Mouse (Mus musculus): ENCODE measurements around the gene B3galt2. TPM values are rescaled to one million over a fixed set of nuclear protein-coding genes. Genes with fewer than 3 reads are reported as not detected.
A peak's percentile ranks its signal among the peaks of the same experiment; 100 is the strongest.

Gene B3galt2
- total and polyA plus RNA-seq, 2 experiments from 2014 or later, result 8.1 to 25.6 TPM

GRCm38 (mm10) chr1:143702141-143702740 lies 61.8 kb downstream of the B3galt2 start:
- ATAC-seq, result peak; percentile 57
- WGBS, result 2% methylated on average over 41 of the region's 48 CpGs
- H3K4me1 ChIP-seq (ENCODE audit: insufficient read depth), result no peaks in the 10 kb centered on the region; the same call in 1 of the 2 replicates
- H3K27me3 ChIP-seq (ENCODE audit: insufficient read depth, low read length), result no peaks in the 10 kb centered on the region
- H3K27ac ChIP-seq (ENCODE audit: low read depth, low read length), result peak overlapping the region; percentile 95
- H3K9ac ChIP-seq, result peak overlapping the region; percentile 85
- DNase-seq, result peak; percentile 62
- peak overlapping the region; percentile 91 for H3K4me3 ChIP-seq (ENCODE audit: low read depth, low read length)
- peaks cover under 1% of the 10 kb centered on the region; the same call in 1 of the 2 replicates for H3K36me3 ChIP-seq (ENCODE audit: insufficient read depth)
- no peak; the same call in 1 of the 2 replicates for TF ChIP-seq CTCF (IDR thresholded peaks at IDR 0.05; ENCODE audit: low read depth)
- peak overlapping the region; percentile 68 for H3K4me2 ChIP-seq (ENCODE audit: low read depth)
- H3K9me3 ChIP-seq (ENCODE audit: low read length), result no peaks in the 10 kb centered on the region

GRCm38 (mm10) chr1:143702741-143703262 lies 62.3 kb downstream of the B3galt2 start, which contains the start of gene Cdc73:
TSS of gene Cdc73 (minus strand) at chr1:143702893.
- Histone ChIP-seq H3K9me3 (ENCODE audit: low read length) (no peaks in the 10 kb centered on the region), H3K9ac (peak within 1 kb of the TSS; percentile 85), H3K27me3 (ENCODE audit: insufficient read depth, low read length) (no peaks in the 10 kb centered on the region), H3K4me1 (ENCODE audit: insufficient read depth) (no peaks in the 10 kb centered on the region; the same call in 1 of the 2 replicates), H3K27ac (ENCODE audit: low read depth, low read length) (peak within 1 kb of the TSS; percentile 95), H3K36me3 (ENCODE audit: insufficient read depth) (no peaks in the 10 kb centered on the region), H3K4me3 (ENCODE audit: low read depth, low read length) (peak within 1 kb of the TSS; percentile 91), H3K4me2 (ENCODE audit: low read depth) (peak within 1 kb of the TSS; percentile 76)
- ATAC-seq (peak; percentile 99), DNase-seq (peak; percentile 94)
- peak; percentile 47; the same call in 1 of the 2 replicates for TF ChIP-seq CTCF (IDR thresholded peaks at IDR 0.05; ENCODE audit: low read depth)
- WGBS, result under 1% methylated on average over 70 of the region's 74 CpGs

Other genes starting within 250 kb of the B3galt2 start
- gene Cdc73, start 62.2 kb downstream of the B3galt2 start, total RNA-seq (2014; rRNA removed), result 8.3 and 10.9 TPM in 2 replicates
- 8.9 and 11.2 TPM in 2 replicates for gene Cdc73, start 62.2 kb downstream of the B3galt2 start, polyA plus RNA-seq (2015; fragmentation: Nextera tagmentation; extraction: Ambion mirVana)
- 33.0 and 42.8 TPM in 2 replicates for gene Glrx2, start 75.7 kb downstream of the B3galt2 start, total RNA-seq (2014; rRNA removed)
- 135 and 140 TPM in 2 replicates for gene Glrx2, start 75.7 kb downstream of the B3galt2 start, polyA plus RNA-seq (2015; fragmentation: Nextera tagmentation; extraction: Ambion mirVana)
- 58.9 and 59.6 TPM in 2 replicates for gene Trove2, start 136.4 kb downstream of the B3galt2 start, total RNA-seq (2014; rRNA removed)
- gene Trove2, start 136.4 kb downstream of the B3galt2 start, polyA plus RNA-seq (2015; fragmentation: Nextera tagmentation; extraction: Ambion mirVana), result 22.3 and 31.4 TPM in 2 replicates
- 17.2 and 18.0 TPM in 2 replicates for gene Uchl5, start 136.6 kb downstream of the B3galt2 start, total RNA-seq (2014; rRNA removed)
- 61.7 and 66.8 TPM in 2 replicates for gene Uchl5, start 136.6 kb downstream of the B3galt2 start, polyA plus RNA-seq (2015; fragmentation: Nextera tagmentation; extraction: Ambion mirVana)